Mouse (Mus musculus): Measurements from ENCODE around the gene Gm48551. TPM values are rescaled to one million over a fixed set of nuclear protein-coding genes. Genes with fewer than 3 reads are reported as not detected.

Gene Gm48551
- polyA plus RNA-seq, 1 experiment from 2014 or later: 0.07 TPM

GRCm38 (mm10) chr10:81427327-81427726 lies 43.1 kb downstream of the Gm48551 start:
- no peak overlapping the region for H3K4me3 ChIP-seq (ENCODE audit: inconsistent target)
- WGBS (ENCODE audit: missing documents): 48% methylated on average over 3 of the region's 3 CpGs
- H3K36me3 ChIP-seq (ENCODE audit: inconsistent target): no peaks in the 10 kb centered on the region
- no peak overlapping the region for H3K27ac ChIP-seq
- peaks cover 69% of the 10 kb centered on the region for H3K79me2 ChIP-seq (ENCODE audit: inconsistent target)

- H3K4me3 ChIP-seq (ENCODE audit: inconsistent target): no peak overlapping the region
These were observed 43.7 kb downstream of the Gm48551 start for GRCm38 (mm10) chr10:81427804-81428506.

GRCm38 (mm10) chr10:81428507-81428870 lies 44.2 kb downstream of the Gm48551 start:
- no peak overlapping the region for H3K4me3 ChIP-seq (ENCODE audit: inconsistent target)

More at GRCm38 (mm10) chr10:81427804-81428506, 43.7 kb downstream of the Gm48551 start:
- H3K79me2 ChIP-seq (ENCODE audit: inconsistent target): peaks cover 63% of the 10 kb centered on the region
- no peak overlapping the region for H3K27ac ChIP-seq
- WGBS (ENCODE audit: missing documents): 96% methylated on average over 8 of the region's 8 CpGs
- H3K36me3 ChIP-seq (ENCODE audit: inconsistent target): no peaks in the 10 kb centered on the region

GRCm38 (mm10) chr10:81429092-81429491 lies 44.8 kb downstream of the Gm48551 start:
- Histone ChIP-seq H3K4me3 (ENCODE audit: inconsistent target) (no peak overlapping the region; the same call in 1 of the 2 replicates), H3K79me2 (ENCODE audit: inconsistent target) (peaks cover 51% of the 10 kb centered on the region), H3K27ac (no peak overlapping the region), H3K36me3 (ENCODE audit: inconsistent target) (no peaks in the 10 kb centered on the region)
- 45% methylated on average over 2 of the region's 2 CpGs for WGBS (ENCODE audit: missing documents)

More at GRCm38 (mm10) chr10:81428507-81428870, 44.2 kb downstream of the Gm48551 start:
- Histone ChIP-seq H3K36me3 (ENCODE audit: inconsistent target) (no peaks in the 10 kb centered on the region), H3K27ac (no peak overlapping the region), H3K79me2 (ENCODE audit: inconsistent target) (peaks cover 57% of the 10 kb centered on the region)
- WGBS (ENCODE audit: missing documents): 95% methylated on average over 7 of the region's 7 CpGs

- Histone ChIP-seq H3K4me3 (ENCODE audit: inconsistent target) (peak overlapping the region; percentile 25), H3K36me3 (ENCODE audit: inconsistent target) (no peaks in the 10 kb centered on the region), H3K79me2 (ENCODE audit: inconsistent target) (peaks cover 46% of the 10 kb centered on the region), H3K27ac (peak overlapping the region; percentile 58)
- WGBS (ENCODE audit: missing documents): under 1% methylated on average over 20 of the region's 20 CpGs
These were observed 45.4 kb downstream of the Gm48551 start for GRCm38 (mm10) chr10:81429605-81430061.

- under 1% methylated on average over 67 of the region's 89 CpGs for WGBS (ENCODE audit: missing documents)
- H3K36me3 ChIP-seq (ENCODE audit: inconsistent target): no peaks in the 10 kb centered on the region
- H3K79me2 ChIP-seq (ENCODE audit: inconsistent target): peaks cover 39% of the 10 kb centered on the region
- peak overlapping the region; percentile 58 for H3K27ac ChIP-seq
- H3K4me3 ChIP-seq (ENCODE audit: inconsistent target): peak overlapping the region; percentile 25
These were observed 46.0 kb downstream of the Gm48551 start for GRCm38 (mm10) chr10:81430141-81430830.

- Histone ChIP-seq H3K36me3 (ENCODE audit: inconsistent target) (no peaks in the 10 kb centered on the region), H3K79me2 (ENCODE audit: inconsistent target) (peaks cover 32% of the 10 kb centered on the region), H3K4me3 (ENCODE audit: inconsistent target) (peak overlapping the region; percentile 4; the same call in 1 of the 2 replicates), H3K27ac (no peak overlapping the region)
- 3% methylated on average over 59 of the region's 70 CpGs for WGBS (ENCODE audit: missing documents)
These were observed 46.7 kb downstream of the Gm48551 start for GRCm38 (mm10) chr10:81430831-81431525.

GRCm38 (mm10) chr10:81431526-81432168 lies 47.4 kb downstream of the Gm48551 start:
- Histone ChIP-seq H3K36me3 (ENCODE audit: inconsistent target) (no peaks in the 10 kb centered on the region), H3K27ac (no peak overlapping the region), H3K4me3 (ENCODE audit: inconsistent target) (0 out of 2 replicates have a peak overlapping the region, but pooled peaks have one; percentile 4), H3K79me2 (ENCODE audit: inconsistent target) (peaks cover 26% of the 10 kb centered on the region)
- 19% methylated on average over 13 of the region's 15 CpGs for WGBS (ENCODE audit: missing documents)

GRCm38 (mm10) chr10:81432169-81432867 lies 48.1 kb downstream of the Gm48551 start:
- whole genome bisulfite sequencing (ENCODE audit: missing documents): 47% methylated on average over 19 of the region's 21 CpGs
- H3K27ac ChIP-seq: no peak overlapping the region
- peak overlapping the region; percentile 45 for H3K4me3 ChIP-seq (ENCODE audit: inconsistent target)

GRCm38 (mm10) chr10:81432868-81433262 lies 48.6 kb downstream of the Gm48551 start:
- Histone ChIP-seq H3K4me3 (ENCODE audit: inconsistent target) (peak overlapping the region; percentile 45), H3K36me3 (ENCODE audit: inconsistent target) (no peaks in the 10 kb centered on the region), H3K27ac (peak overlapping the region; percentile 88), H3K79me2 (ENCODE audit: inconsistent target) (peaks cover 16% of the 10 kb centered on the region)
- WGBS (ENCODE audit: missing documents): under 1% methylated on average over 17 of the region's 17 CpGs

More at GRCm38 (mm10) chr10:81432169-81432867, 48.1 kb downstream of the Gm48551 start:
- Histone ChIP-seq H3K79me2 (ENCODE audit: inconsistent target) (peaks cover 21% of the 10 kb centered on the region), H3K36me3 (ENCODE audit: inconsistent target) (no peaks in the 10 kb centered on the region)

- no peaks in the 10 kb centered on the region for H3K36me3 ChIP-seq (ENCODE audit: inconsistent target)
- peak overlapping the region; percentile 88 for H3K27ac ChIP-seq
- WGBS (ENCODE audit: missing documents): 10% methylated on average over 22 of the region's 26 CpGs
- peak overlapping the region; percentile 45 for H3K4me3 ChIP-seq (ENCODE audit: inconsistent target)
- peaks cover 7% of the 10 kb centered on the region for H3K79me2 ChIP-seq (ENCODE audit: inconsistent target)
These were observed 49.4 kb downstream of the Gm48551 start for GRCm38 (mm10) chr10:81433541-81434289.

- peak overlapping the region; percentile 45 for H3K4me3 ChIP-seq (ENCODE audit: inconsistent target)
- no peaks in the 10 kb centered on the region for H3K36me3 ChIP-seq (ENCODE audit: inconsistent target)
- 47% methylated on average over 15 of the region's 15 CpGs for WGBS (ENCODE audit: missing documents)
- H3K79me2 ChIP-seq (ENCODE audit: inconsistent target): no peaks in the 10 kb centered on the region
- peak overlapping the region; percentile 88 for H3K27ac ChIP-seq
These were observed 50.3 kb downstream of the Gm48551 start for GRCm38 (mm10) chr10:81434361-81435263.

Data from macrophage (primary cell).